Mouse (Mus musculus): ENCODE data around the gene Asb14. TPM values are rescaled to one million over a fixed set of nuclear protein-coding genes. Genes with fewer than 3 reads are reported as not detected.
"Not testable (repeated sequence)": the region's sequence is repeated elsewhere in the genome, so short reads cannot be mapped to it uniquely, and the experiment has no call there.

Asb14 gene
- polyA plus RNA-seq, 1 experiment from 2014 or later = 0.23 TPM

DNA sequence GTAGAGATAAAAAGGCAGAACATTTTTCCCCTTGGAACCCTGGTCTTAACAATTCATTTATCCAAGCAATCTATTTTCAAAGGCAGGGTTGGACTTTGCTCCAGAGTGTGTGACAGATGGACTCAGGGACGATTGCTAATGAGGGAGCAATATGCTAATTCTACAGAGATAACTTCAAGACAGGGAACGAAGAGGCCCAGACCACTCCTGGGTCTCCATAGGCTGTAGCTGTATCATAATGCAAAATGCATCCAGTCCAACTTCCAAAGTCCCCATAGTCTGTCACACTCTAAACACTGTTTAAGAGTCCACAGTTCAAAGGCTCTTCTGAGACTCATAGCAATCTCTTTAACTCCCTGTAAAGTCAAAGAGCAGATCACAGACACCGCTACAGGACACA lies 7.1 kb upstream of the Asb14 start:
- H3K36me3 ChIP-seq (ENCODE audit: control insufficient read depth, insufficient read depth, low read length) = no peaks in the 10 kb centered on the region

DNA sequence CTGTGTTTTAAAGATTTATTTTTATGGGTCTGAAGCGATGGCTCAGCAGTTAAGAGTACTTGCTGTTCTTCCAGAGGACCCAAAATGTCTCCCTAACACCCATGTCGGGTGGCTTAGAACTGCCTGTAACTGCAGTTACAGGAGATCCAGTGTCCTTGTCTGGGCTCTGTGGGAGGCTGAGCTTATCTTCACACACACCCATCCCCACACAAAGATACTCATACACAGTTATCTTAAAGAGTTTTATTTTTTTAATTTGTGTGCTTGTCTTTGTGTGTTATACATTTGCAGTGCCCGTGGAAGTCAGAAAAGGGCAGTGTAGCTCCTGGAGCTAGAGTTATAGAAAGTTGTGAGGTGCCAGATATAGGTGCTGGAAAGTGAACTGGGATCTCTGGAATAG lies 3.6 kb upstream of the Asb14 start:
- Histone ChIP-seq H3K27me3 (ENCODE audit: control insufficient read depth, insufficient read depth, low read length) (no peaks in the 10 kb centered on the region), H3K4me1 (ENCODE audit: control insufficient read depth, insufficient read depth, low read length) (no peaks in the 10 kb centered on the region), H3K4me3 (ENCODE audit: low read depth, low read length) (no peak overlapping the region), H3K36me3 (ENCODE audit: control insufficient read depth, insufficient read depth, low read length) (no peaks in the 10 kb centered on the region), H3K27ac (ENCODE audit: low read depth, low read length) (no peak overlapping the region), H3K9ac (replicated peaks; ENCODE audit: low read depth, low read length) (no peak overlapping the region), H3K4me2 (ENCODE audit: low read depth, low read length) (no peak overlapping the region), H3K9me3 (ENCODE audit: control insufficient read depth, low read length) (no peaks in the 10 kb centered on the region)
- ATAC-seq (ENCODE audit: low read depth) = no peak
- 96% methylated on average over 3 of the region's 3 CpGs for WGBS

More for the DNA sequence above, 7.1 kb upstream of the Asb14 start:
- H3K4me3 ChIP-seq (ENCODE audit: low read depth, low read length) = no peak overlapping the region
- H3K27me3 ChIP-seq (ENCODE audit: control insufficient read depth, insufficient read depth, low read length) = no peaks in the 10 kb centered on the region
- no peak overlapping the region for H3K4me2 ChIP-seq (ENCODE audit: low read depth, low read length)
- 55% methylated on average over 3 of the region's 3 CpGs for WGBS
- H3K4me1 ChIP-seq (ENCODE audit: control insufficient read depth, insufficient read depth, low read length) = no peaks in the 10 kb centered on the region
- no peak overlapping the region for H3K27ac ChIP-seq (ENCODE audit: low read depth, low read length)
- H3K9ac ChIP-seq (replicated peaks; ENCODE audit: low read depth, low read length) = no peak overlapping the region
- ATAC-seq (ENCODE audit: low read depth) = no peak
- H3K9me3 ChIP-seq (ENCODE audit: control insufficient read depth, low read length) = no peaks in the 10 kb centered on the region

DNA sequence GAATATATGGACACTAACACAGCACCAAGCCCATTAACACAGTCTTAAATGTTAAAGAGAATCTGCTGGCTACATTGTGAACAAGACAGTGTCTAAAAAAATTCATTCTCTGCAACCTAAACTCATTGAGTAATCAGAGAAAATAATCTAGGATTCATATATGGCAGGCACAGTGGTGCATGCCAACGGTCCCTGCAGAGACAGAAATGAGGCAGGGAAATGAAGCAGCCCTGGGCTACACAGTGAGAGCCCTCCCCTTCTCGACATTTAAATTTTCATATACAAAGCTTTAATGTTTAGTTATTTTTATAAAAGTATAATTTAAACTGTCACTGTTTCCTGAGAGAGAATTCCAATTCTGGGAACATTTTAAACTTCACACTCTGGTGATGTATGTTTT lies 5.1 kb downstream of the Asb14 start:
- 79% methylated on average over 2 of the region's 2 CpGs for WGBS
- Histone ChIP-seq H3K27me3 (ENCODE audit: control insufficient read depth, insufficient read depth, low read length) (no peaks in the 10 kb centered on the region), H3K4me2 (ENCODE audit: low read depth, low read length) (no peak overlapping the region), H3K9ac (replicated peaks; ENCODE audit: low read depth, low read length) (no peak overlapping the region), H3K9me3 (ENCODE audit: control insufficient read depth, low read length) (no peaks in the 10 kb centered on the region), H3K36me3 (ENCODE audit: control insufficient read depth, insufficient read depth, low read length) (no peaks in the 10 kb centered on the region), H3K4me3 (ENCODE audit: low read depth, low read length) (no peak overlapping the region), H3K27ac (ENCODE audit: low read depth, low read length) (no peak overlapping the region), H3K4me1 (ENCODE audit: control insufficient read depth, insufficient read depth, low read length) (no peaks in the 10 kb centered on the region)
- no peak for ATAC-seq (ENCODE audit: low read depth)

DNA sequence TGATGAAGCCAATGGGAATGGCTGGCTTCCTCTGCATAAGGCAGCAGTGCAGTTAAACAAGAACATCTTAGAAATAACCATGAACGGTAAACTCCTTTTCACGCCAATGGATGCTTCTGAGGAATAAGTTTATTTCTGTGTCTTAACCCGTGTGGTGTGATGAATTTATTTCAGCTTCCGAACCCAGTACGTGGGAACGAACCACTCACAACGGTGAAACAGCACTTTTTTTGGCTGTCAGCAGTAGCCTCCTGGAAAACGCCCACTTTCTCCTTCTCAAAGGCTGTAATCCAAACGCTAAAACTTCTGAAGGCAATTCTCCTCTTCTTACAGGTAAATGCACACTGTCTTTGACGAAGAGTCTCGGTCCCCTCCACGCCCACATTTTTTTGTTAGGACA lies 6.5 kb downstream of the Asb14 start:
- WGBS = 89% methylated on average over 12 of the region's 12 CpGs
- no peaks in the 10 kb centered on the region for H3K36me3 ChIP-seq (ENCODE audit: control insufficient read depth, insufficient read depth, low read length)

DNA sequence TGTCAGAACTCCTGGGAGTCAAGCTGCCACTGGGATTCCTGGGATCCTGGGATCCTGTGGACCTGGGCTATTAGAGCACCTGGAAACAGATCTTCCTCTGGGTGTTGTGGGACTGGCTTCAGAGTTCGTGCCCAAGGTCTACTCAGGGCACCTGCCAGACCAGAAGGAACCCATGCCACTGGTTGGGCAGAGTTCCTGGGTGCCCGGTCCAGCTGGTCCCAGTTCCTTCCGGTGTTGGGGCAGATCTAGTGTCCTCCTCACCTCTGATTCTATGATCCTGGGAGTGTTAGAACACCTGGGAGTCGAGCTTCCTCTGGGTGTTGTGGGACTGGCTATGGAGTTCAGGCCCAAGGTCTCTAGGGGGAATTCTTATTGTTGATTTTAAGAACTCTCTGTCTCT lies 13.0 kb downstream of the Asb14 start:
- Histone ChIP-seq H3K4me1 (ENCODE audit: control insufficient read depth, insufficient read depth, low read length) (no peaks in the 10 kb centered on the region), H3K36me3 (ENCODE audit: control insufficient read depth, insufficient read depth, low read length) (no peaks in the 10 kb centered on the region), H3K27ac (ENCODE audit: low read depth, low read length) (no peak overlapping the region), H3K9ac (replicated peaks; ENCODE audit: low read depth, low read length) (no peak overlapping the region), H3K27me3 (ENCODE audit: control insufficient read depth, insufficient read depth, low read length) (no peaks in the 10 kb centered on the region), H3K4me3 (ENCODE audit: low read depth, low read length) (no peak overlapping the region), H3K9me3 (ENCODE audit: control insufficient read depth, low read length) (no peaks in the 10 kb centered on the region), H3K4me2 (ENCODE audit: low read depth, low read length) (no peak overlapping the region)
- no peak for ATAC-seq (ENCODE audit: low read depth)
- WGBS = 92% methylated on average over 4 of the region's 4 CpGs

More for the DNA sequence above, 6.5 kb downstream of the Asb14 start:
- H3K27me3 ChIP-seq (ENCODE audit: control insufficient read depth, insufficient read depth, low read length) = no peaks in the 10 kb centered on the region
- H3K4me1 ChIP-seq (ENCODE audit: control insufficient read depth, insufficient read depth, low read length) = no peaks in the 10 kb centered on the region
- no peak overlapping the region for H3K4me3 ChIP-seq (ENCODE audit: low read depth, low read length)
- H3K4me2 ChIP-seq (ENCODE audit: low read depth, low read length) = no peak overlapping the region
- no peak for ATAC-seq (ENCODE audit: low read depth)
- H3K9me3 ChIP-seq (ENCODE audit: control insufficient read depth, low read length) = no peaks in the 10 kb centered on the region
- H3K27ac ChIP-seq (ENCODE audit: low read depth, low read length) = no peak overlapping the region
- no peak overlapping the region for H3K9ac ChIP-seq (replicated peaks; ENCODE audit: low read depth, low read length)

DNA sequence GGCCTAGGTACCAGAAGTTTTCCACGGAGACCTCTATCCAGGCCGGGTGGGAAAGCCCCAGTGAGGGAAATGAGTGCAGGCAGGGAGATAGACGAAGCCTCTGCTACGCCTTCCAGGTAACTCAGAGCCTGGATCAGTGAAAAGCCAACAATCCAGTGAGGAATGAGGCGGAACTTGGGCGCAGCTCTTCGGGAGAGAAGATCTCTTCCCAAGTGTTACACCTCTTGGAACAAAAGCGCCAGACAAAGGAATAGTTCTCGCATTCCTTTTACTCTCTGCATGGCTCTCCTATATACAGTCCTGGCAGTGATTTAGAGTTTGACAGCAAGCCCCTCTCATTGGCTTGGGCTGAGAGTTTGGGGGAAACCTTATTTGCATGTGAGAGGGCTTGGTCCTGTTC lies 16.1 kb downstream of the Asb14 start:
- WGBS = 41% methylated on average over 9 of the region's 9 CpGs
- not testable (repeated sequence) for H3K9ac ChIP-seq (replicated peaks; ENCODE audit: low read depth, low read length)

DNA sequence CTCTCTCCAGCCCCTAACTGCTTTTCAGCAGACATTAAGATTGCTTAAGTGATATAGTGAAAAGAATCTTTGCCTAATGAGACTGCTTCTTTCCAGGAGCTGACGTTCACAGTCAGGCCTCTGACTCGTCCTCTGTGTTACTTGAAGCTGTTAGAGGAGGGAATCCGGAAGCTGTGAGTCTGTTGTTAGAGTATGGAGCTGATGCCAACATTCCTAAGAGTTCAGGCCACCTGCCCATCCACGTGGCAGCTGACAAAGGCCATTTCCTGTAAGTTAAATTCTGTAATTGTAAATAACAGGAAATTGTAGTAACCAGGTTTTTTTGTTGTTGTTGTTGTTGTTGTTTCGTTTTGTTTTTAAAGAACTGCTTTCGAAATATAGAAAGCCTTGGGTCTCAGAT lies 16.8 kb downstream of the Asb14 start:
- WGBS = 78% methylated on average over 6 of the region's 6 CpGs
- H3K4me2 ChIP-seq (ENCODE audit: low read depth, low read length) = no peak overlapping the region
- no peak overlapping the region for H3K27ac ChIP-seq (ENCODE audit: low read depth, low read length)
- H3K9ac ChIP-seq (replicated peaks; ENCODE audit: low read depth, low read length) = no peak overlapping the region
- no peak for ATAC-seq (ENCODE audit: low read depth)
- no peaks in the 10 kb centered on the region for H3K4me1 ChIP-seq (ENCODE audit: control insufficient read depth, insufficient read depth, low read length)
- no peaks in the 10 kb centered on the region for H3K36me3 ChIP-seq (ENCODE audit: control insufficient read depth, insufficient read depth, low read length)
- H3K9me3 ChIP-seq (ENCODE audit: control insufficient read depth, low read length) = no peaks in the 10 kb centered on the region
- H3K4me3 ChIP-seq (ENCODE audit: low read depth, low read length) = no peak overlapping the region
- H3K27me3 ChIP-seq (ENCODE audit: control insufficient read depth, insufficient read depth, low read length) = no peaks in the 10 kb centered on the region

More for the DNA sequence above, 16.1 kb downstream of the Asb14 start:
- not testable (repeated sequence) for H3K27ac ChIP-seq (ENCODE audit: low read depth, low read length); H3K36me3 ChIP-seq (ENCODE audit: control insufficient read depth, insufficient read depth, low read length); ATAC-seq (ENCODE audit: low read depth); H3K27me3 ChIP-seq (ENCODE audit: control insufficient read depth, insufficient read depth, low read length); H3K4me1 ChIP-seq (ENCODE audit: control insufficient read depth, insufficient read depth, low read length); H3K4me3 ChIP-seq (ENCODE audit: low read depth, low read length); H3K4me2 ChIP-seq (ENCODE audit: low read depth, low read length); H3K9me3 ChIP-seq (ENCODE audit: control insufficient read depth, low read length)

DNA sequence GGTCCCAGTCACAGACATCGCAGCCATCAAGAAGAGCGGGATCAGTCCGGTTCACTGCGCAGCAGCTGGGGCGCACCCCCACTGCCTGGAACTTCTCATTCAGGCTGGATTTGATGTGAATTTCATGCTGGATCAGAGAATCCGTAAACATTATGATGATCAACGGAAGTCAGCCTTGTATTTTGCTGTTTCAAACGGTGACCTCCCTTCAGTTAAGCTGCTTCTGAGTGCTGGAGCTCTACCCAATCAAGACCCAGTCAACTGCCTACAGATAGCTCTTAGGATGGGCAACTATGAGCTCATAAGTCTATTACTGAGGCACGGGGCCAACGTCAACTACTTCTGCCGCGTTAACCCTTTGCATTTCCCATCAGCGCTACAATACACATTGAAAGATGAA lies 17.5 kb downstream of the Asb14 start:
- H3K27ac ChIP-seq (ENCODE audit: low read depth, low read length) = no peak overlapping the region
- ATAC-seq (ENCODE audit: low read depth) = no peak
- H3K9ac ChIP-seq (replicated peaks; ENCODE audit: low read depth, low read length) = no peak overlapping the region
- H3K4me2 ChIP-seq (ENCODE audit: low read depth, low read length) = no peak overlapping the region
- H3K27me3 ChIP-seq (ENCODE audit: control insufficient read depth, insufficient read depth, low read length) = no peaks in the 10 kb centered on the region
- H3K4me3 ChIP-seq (ENCODE audit: low read depth, low read length) = no peak overlapping the region
- WGBS = 91% methylated on average over 13 of the region's 13 CpGs
- H3K4me1 ChIP-seq (ENCODE audit: control insufficient read depth, insufficient read depth, low read length) = no peaks in the 10 kb centered on the region
- no peaks in the 10 kb centered on the region for H3K9me3 ChIP-seq (ENCODE audit: control insufficient read depth, low read length)
- no peaks in the 10 kb centered on the region for H3K36me3 ChIP-seq (ENCODE audit: control insufficient read depth, insufficient read depth, low read length)

DNA sequence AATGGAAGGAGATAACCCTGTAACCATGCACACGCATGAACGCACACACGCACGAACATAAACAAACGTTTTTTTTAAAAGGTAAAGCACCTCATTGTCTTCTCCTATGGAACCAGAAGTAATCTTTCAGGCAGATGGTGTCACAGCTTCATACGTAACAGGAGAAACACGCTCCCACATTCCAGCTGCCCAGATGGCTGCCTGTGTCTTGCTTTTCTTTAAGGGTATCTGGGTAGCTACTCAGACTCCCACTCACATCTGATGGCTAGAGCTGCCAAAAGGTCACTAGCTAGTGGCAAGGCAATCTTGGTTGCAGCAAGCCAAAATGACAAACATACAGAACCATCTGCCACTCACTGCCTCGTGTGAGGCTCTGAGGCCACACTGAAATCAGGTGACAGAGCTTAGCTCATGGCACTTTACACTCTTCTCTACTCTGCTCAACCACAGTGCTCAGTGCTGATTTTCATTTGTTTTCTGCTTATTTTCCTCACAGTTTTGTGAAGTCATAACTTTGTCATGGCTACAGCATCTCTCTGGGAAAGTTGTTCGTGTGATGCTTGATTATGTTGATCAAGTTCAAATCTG lies 19.4 kb downstream of the Asb14 start:
- Histone ChIP-seq H3K27ac (ENCODE audit: low read depth, low read length) (no peak overlapping the region), H3K4me1 (ENCODE audit: control insufficient read depth, insufficient read depth, low read length) (no peaks in the 10 kb centered on the region), H3K27me3 (ENCODE audit: control insufficient read depth, insufficient read depth, low read length) (no peaks in the 10 kb centered on the region), H3K4me3 (ENCODE audit: low read depth, low read length) (no peak overlapping the region), H3K4me2 (ENCODE audit: low read depth, low read length) (no peak overlapping the region), H3K9me3 (ENCODE audit: control insufficient read depth, low read length) (no peaks in the 10 kb centered on the region), H3K36me3 (ENCODE audit: control insufficient read depth, insufficient read depth, low read length) (no peaks in the 10 kb centered on the region), H3K9ac (replicated peaks; ENCODE audit: low read depth, low read length) (no peak overlapping the region)
- WGBS = 62% methylated on average over 9 of the region's 9 CpGs
- no peak for ATAC-seq (ENCODE audit: low read depth)
